Comparison of ENCODE assay signal across 29 mouse cellular contexts in genomic region chr11:114819110-114819509, GRCm38 (mm10). TPM values are rescaled to one million over a fixed set of nuclear protein-coding genes. Genes with fewer than 3 reads are reported as not detected.
DNase-seq lines count a peak whose midpoint lies in the region; ATAC-seq and TF ChIP-seq lines count a peak whose summit lies in the region.
"Had no signal": no experiment of that assay in that cellular context is flagged by ENCODE, and none has a peak within 500 bp of the region (broad histone marks: within the 10 kb centered on the region; RNA-seq: fewer than 3 reads in every experiment).

No protein-coding gene starts in this region.

- H3K79me2 ChIP-seq in myocyte (ENCODE audit: control insufficient read depth, insufficient read depth), result no peaks in the 10 kb centered on the region

- H3K9ac ChIP-seq in forebrain, embryonic 13.5 days, result no peak overlapping the region
- H3K9ac ChIP-seq in hindbrain, embryonic 16.5 days (ENCODE audit: low read depth, low read length), result peak overlapping the region; percentile 12; the same call in 1 of the 2 replicates
- no peak overlapping the region for H3K9ac ChIP-seq in hindbrain, embryonic 11.5 days (ENCODE audit: low read depth, low read length)
- H3K9ac ChIP-seq: heart, embryonic 12.5 days; intestine, embryonic 15.5 days; liver, embryonic 12.5 days; liver, postnatal 0 days; midbrain, embryonic 13.5 days; stomach, embryonic 15.5 days had no signal

- H3K4me1 ChIP-seq in forebrain, embryonic 10.5 days, result peaks cover 60% of the 10 kb centered on the region
- peaks cover 17% of the 10 kb centered on the region for H3K4me1 ChIP-seq in forebrain, embryonic 13.5 days
- peaks cover 17% of the 10 kb centered on the region for H3K4me1 ChIP-seq in hindbrain, embryonic 16.5 days (ENCODE audit: control insufficient read depth, insufficient read depth, low read depth, low read length)
- peaks cover 12% of the 10 kb centered on the region for H3K4me1 ChIP-seq in hindbrain, embryonic 11.5 days (replicated peaks; ENCODE audit: control insufficient read depth, insufficient read depth, low read length)

- DNase-seq in forebrain, embryonic 10.5 days (ENCODE audit: extremely low spot score, low spot score), result no peak
- DNase-seq in hindbrain, embryonic 11.5 days (ENCODE audit: low spot score), result no peak
- peak; percentile 43 for DNase-seq in testis, postnatal 14 days (ENCODE audit: low spot score)
- no peak for DNase-seq in testis, postnatal 10 days (ENCODE audit: low spot score)
- DNase-seq in liver, result no peak
- DNase-seq: adrenal gland, postnatal 14 days; cerebellum, adult 11 months; cerebellum, adult 9-10 months; gastrocnemius, adult 2 months; gastrocnemius, postnatal 36 days; heart, postnatal 4 days; kidney, adult 8-10 months; kidney, postnatal 4 days; liver, postnatal 0 days; right cerebral cortex, postnatal 25 days; thymus, adult 18-20 months; thymus, postnatal 36 days had no signal

- no peak overlapping the region for H3K4me2 ChIP-seq in forebrain, embryonic 13.5 days
- no peak overlapping the region for H3K4me2 ChIP-seq in hindbrain, embryonic 16.5 days (ENCODE audit: low read length)
- H3K4me2 ChIP-seq in hindbrain, embryonic 11.5 days (replicated peaks; ENCODE audit: low read depth, low read length), result no peak overlapping the region
- peak overlapping the region; percentile 65 for H3K4me2 ChIP-seq in myocyte (ENCODE audit: low read depth)
- H3K4me2 ChIP-seq: heart, embryonic 12.5 days; intestine, embryonic 15.5 days; liver, embryonic 12.5 days; midbrain, embryonic 13.5 days; stomach, embryonic 15.5 days had no signal

- no peak for TF ChIP-seq POLR2A in myocyte (IDR thresholded peaks at IDR 0.05; ENCODE audit: insufficient read length, low read depth)

- no peak for ATAC-seq in forebrain, embryonic 13.5 days
- ATAC-seq in hindbrain, embryonic 16.5 days, result no peak
- no peak for ATAC-seq in hindbrain, embryonic 11.5 days (ENCODE audit: low FRiP score)
- ATAC-seq: forebrain, embryonic 16.5 days; hindbrain, postnatal 0 days; intestine, embryonic 15.5 days; liver, embryonic 12.5 days; midbrain, embryonic 13.5 days had no signal

- no peak overlapping the region for H3K4me3 ChIP-seq in forebrain, embryonic 10.5 days
- H3K4me3 ChIP-seq in forebrain, embryonic 13.5 days, result no peak overlapping the region
- no peak overlapping the region for H3K4me3 ChIP-seq in hindbrain, embryonic 16.5 days (ENCODE audit: low read length)
- no peak overlapping the region for H3K4me3 ChIP-seq in hindbrain, embryonic 11.5 days (ENCODE audit: low read depth, low read length)
- peak overlapping the region; percentile 21 for H3K4me3 ChIP-seq in myocyte
- H3K4me3 ChIP-seq: gastrocnemius, adult 2 months; heart, embryonic 12.5 days; intestine, embryonic 15.5 days; liver, embryonic 12.5 days; midbrain, embryonic 13.5 days; stomach, embryonic 15.5 days had no signal

- no peak overlapping the region for H3ac ChIP-seq in myocyte (ENCODE audit: control insufficient read depth, insufficient read length)

- no peaks in the 10 kb centered on the region for H3K36me3 ChIP-seq in forebrain, embryonic 10.5 days (replicated peaks)
- no peaks in the 10 kb centered on the region for H3K36me3 ChIP-seq in forebrain, embryonic 13.5 days (ENCODE audit: poor library complexity, severe bottlenecking)
- H3K36me3 ChIP-seq in hindbrain, embryonic 16.5 days (ENCODE audit: control insufficient read depth, insufficient read depth, low read length), result no peaks in the 10 kb centered on the region
- no peaks in the 10 kb centered on the region for H3K36me3 ChIP-seq in hindbrain, embryonic 11.5 days (ENCODE audit: control insufficient read depth, insufficient read depth, low read length)
- H3K36me3 ChIP-seq in myocyte (ENCODE audit: control insufficient read depth, insufficient read depth), result no peaks in the 10 kb centered on the region
- H3K36me3 ChIP-seq: heart, embryonic 12.5 days; intestine, embryonic 15.5 days; liver, embryonic 12.5 days; midbrain, embryonic 13.5 days; stomach, embryonic 15.5 days had no signal

- peaks cover 11% of the 10 kb centered on the region for H3K9me3 ChIP-seq in forebrain, embryonic 10.5 days
- no peaks in the 10 kb centered on the region for H3K9me3 ChIP-seq in forebrain, embryonic 13.5 days (replicated peaks)
- H3K9me3 ChIP-seq in hindbrain, embryonic 16.5 days (ENCODE audit: control insufficient read depth, low read length), result no peaks in the 10 kb centered on the region
- H3K9me3 ChIP-seq in hindbrain, embryonic 11.5 days (ENCODE audit: control insufficient read depth, low read length), result no peaks in the 10 kb centered on the region
- H3K9me3 ChIP-seq: heart, embryonic 12.5 days; intestine, embryonic 15.5 days; liver, embryonic 12.5 days; midbrain, embryonic 13.5 days; stomach, embryonic 15.5 days had no signal

- H3K27ac ChIP-seq in forebrain, embryonic 10.5 days, result peak overlapping the region; percentile 78
- H3K27ac ChIP-seq in forebrain, embryonic 13.5 days, result no peak overlapping the region
- H3K27ac ChIP-seq in hindbrain, embryonic 16.5 days (ENCODE audit: low read depth, low read length), result no peak overlapping the region
- no peak overlapping the region for H3K27ac ChIP-seq in hindbrain, embryonic 11.5 days (ENCODE audit: low read depth, low read length)
- H3K27ac ChIP-seq: hindbrain, postnatal 0 days; intestine, embryonic 15.5 days; kidney, postnatal 0 days; liver, embryonic 12.5 days; midbrain, embryonic 13.5 days; stomach, embryonic 15.5 days had no signal

- peaks cover 12% of the 10 kb centered on the region for H3K27me3 ChIP-seq in forebrain, embryonic 10.5 days (ENCODE audit: poor library complexity, severe bottlenecking)
- no peaks in the 10 kb centered on the region for H3K27me3 ChIP-seq in forebrain, embryonic 13.5 days
- no peaks in the 10 kb centered on the region for H3K27me3 ChIP-seq in hindbrain, embryonic 16.5 days (replicated peaks; ENCODE audit: control insufficient read depth, insufficient read depth, low read length)
- no peaks in the 10 kb centered on the region for H3K27me3 ChIP-seq in hindbrain, embryonic 11.5 days (ENCODE audit: control insufficient read depth, insufficient read depth, low read length)
- no peaks in the 10 kb centered on the region for H3K27me3 ChIP-seq in myocyte (ENCODE audit: control insufficient read depth, insufficient read depth, insufficient read length)
- H3K27me3 ChIP-seq: intestine, embryonic 15.5 days; liver, embryonic 12.5 days; stomach, embryonic 15.5 days had no signal

- 28% methylated on average over 2 of the region's 2 CpGs for WGBS in forebrain, embryonic 10.5 days
- WGBS in forebrain, embryonic 13.5 days, result 27% methylated on average over 2 of the region's 2 CpGs
- 24% methylated on average over 2 of the region's 2 CpGs for WGBS in hindbrain, embryonic 16.5 days
- 18% methylated on average over 2 of the region's 2 CpGs for WGBS in hindbrain, embryonic 11.5 days

TF ChIP-seq in myocyte, 11 proteins besides CTCF, POLR2A, EP300 and RAD21:
- no peak for TF ChIP-seq USF1 (IDR thresholded peaks at IDR 0.05; ENCODE audit: low read depth)

RNA-seq across cellular contexts. Expression of gene Gpr142, which starts 20.4 kb away (rescaled TPM):
- 0.21 TPM in 1 of 2 replicates, not detected in the other for polyA plus RNA-seq in forebrain, embryonic 10.5 days (2016; fragmentation: Nextera tagmentation; extraction: Ambion mirVana)
- polyA plus RNA-seq in forebrain, embryonic 13.5 days (2015; fragmentation: Nextera tagmentation; extraction: Ambion mirVana), result not detected in 2 replicates
- polyA plus RNA-seq in hindbrain, embryonic 16.5 days (2015; fragmentation: Nextera tagmentation; extraction: Ambion mirVana), result not detected in 2 replicates
- 0.20 and 0.45 TPM in 2 replicates for polyA plus RNA-seq in hindbrain, embryonic 11.5 days (2014; fragmentation: Nextera tagmentation; extraction: Ambion mirVana)
- polyA plus RNA-seq in myocyte (2012; fragmentation: generic; extraction: Trizol), result 0.07 TPM
- polyA plus RNA-seq: forebrain, embryonic 16.5 days; heart, embryonic 12.5 days; hindbrain, postnatal 0 days; kidney, postnatal 0 days; liver, embryonic 12.5 days; liver, postnatal 0 days; midbrain, embryonic 13.5 days; neural tube, embryonic 11.5 days had no signal

RNA-seq across cellular contexts. Expression of gene Btbd17, which starts 23.4 kb away (rescaled TPM):
- polyA plus RNA-seq in forebrain, embryonic 10.5 days (2016; fragmentation: Nextera tagmentation; extraction: Ambion mirVana), result 20.7 and 20.8 TPM in 2 replicates
- 25.8 and 27.1 TPM in 2 replicates for polyA plus RNA-seq in forebrain, embryonic 13.5 days (2015; fragmentation: Nextera tagmentation; extraction: Ambion mirVana)
- polyA plus RNA-seq in hindbrain, embryonic 16.5 days (2015; fragmentation: Nextera tagmentation; extraction: Ambion mirVana), result 22.4 and 24.2 TPM in 2 replicates
- polyA plus RNA-seq in hindbrain, embryonic 11.5 days (2014; fragmentation: Nextera tagmentation; extraction: Ambion mirVana), result 39.2 and 46.2 TPM in 2 replicates
- 34.0 TPM for polyA plus RNA-seq in myocyte (2012; fragmentation: generic; extraction: Trizol)
- polyA plus RNA-seq: liver, embryonic 12.5 days; liver, postnatal 0 days had no signal

RNA-seq across cellular contexts. Expression of gene Gprc5c, which starts 31.8 kb away (rescaled TPM):
- 31.7 and 32.3 TPM in 2 replicates for polyA plus RNA-seq in forebrain, embryonic 10.5 days (2016; fragmentation: Nextera tagmentation; extraction: Ambion mirVana)
- polyA plus RNA-seq in forebrain, embryonic 13.5 days (2015; fragmentation: Nextera tagmentation; extraction: Ambion mirVana), result 4.6 and 5.0 TPM in 2 replicates
- polyA plus RNA-seq in hindbrain, embryonic 16.5 days (2015; fragmentation: Nextera tagmentation; extraction: Ambion mirVana), result 9.7 and 12.9 TPM in 2 replicates
- polyA plus RNA-seq in hindbrain, embryonic 11.5 days (2014; fragmentation: Nextera tagmentation; extraction: Ambion mirVana), result 17.7 and 18.3 TPM in 2 replicates
- polyA plus RNA-seq in myocyte (2012; fragmentation: generic; extraction: Trizol), result 172 TPM

RNA-seq across cellular contexts. Expression of gene Kif19a, which starts 53.9 kb away (rescaled TPM):
- polyA plus RNA-seq in forebrain, embryonic 10.5 days (2016; fragmentation: Nextera tagmentation; extraction: Ambion mirVana), result 0.33 and 0.71 TPM in 2 replicates
- polyA plus RNA-seq in forebrain, embryonic 13.5 days (2015; fragmentation: Nextera tagmentation; extraction: Ambion mirVana), result 0.36 and 1.3 TPM in 2 replicates
- polyA plus RNA-seq in hindbrain, embryonic 16.5 days (2015; fragmentation: Nextera tagmentation; extraction: Ambion mirVana), result 0.55 and 0.69 TPM in 2 replicates
- polyA plus RNA-seq in hindbrain, embryonic 11.5 days (2014; fragmentation: Nextera tagmentation; extraction: Ambion mirVana), result 1.8 and 1.9 TPM in 2 replicates
- polyA plus RNA-seq in myocyte (2012; fragmentation: generic; extraction: Trizol), result 5.4 TPM
- polyA plus RNA-seq: liver, embryonic 12.5 days had no signal
